Mouse (Mus musculus) kidney, adult 2 months (tissue): ENCODE results near the gene Pitpna.

Experiments used
- CTCF ChIP-seq: fragments of 200-500 bp; conservative IDR thresholded peaks from 2 replicates; pipeline ENCODE4 v1.5.1; 2011; ENCODE audit warnings: low read depth, mild to moderate bottlenecking, control low read depth, low read length, moderate library complexity, mixed read lengths; ENCODE audit not compliant: insufficient read depth, insufficient read length
- POLR2A ChIP-seq: fragments of 200-500 bp; IDR thresholded peaks from one replicate; pipeline ENCODE4 v1.6.1; 2011; ENCODE audit warnings: low read depth, low read length, control low read depth

- no peak for TF ChIP-seq CTCF
- no peak for TF ChIP-seq POLR2A
These were observed 8.9 kb downstream of the Pitpna start for GRCm38 (mm10) chr11:75596726-75597255.
